Mouse (Mus musculus) heart, postnatal 14 days (tissue): ENCODE data around the gene Lclat1. TPM values are rescaled to one million over a fixed set of nuclear protein-coding genes. Genes with fewer than 3 reads are reported as not detected.

Source experiments
- DNase-seq, 2 experiments: peaks; one replicate each; pipeline ENCODE4 v3.0.0; 2021 to 2022
- intact Hi-C: fragments of 180-260 bp; cut with DNase I; formaldehyde crosslinking; loops from one replicate; pipeline ENCODE4 v1.15.1; 2025
- total RNA-seq, 2 experiments: library from RNA; stranded (reverse); gene quantifications; 2 replicates each; pipeline ENCODE4 v1.2.3; 2021

Gene Lclat1
- total RNA-seq, 2 experiments from 2014 or later, result 103 to 126 TPM

DNA sequence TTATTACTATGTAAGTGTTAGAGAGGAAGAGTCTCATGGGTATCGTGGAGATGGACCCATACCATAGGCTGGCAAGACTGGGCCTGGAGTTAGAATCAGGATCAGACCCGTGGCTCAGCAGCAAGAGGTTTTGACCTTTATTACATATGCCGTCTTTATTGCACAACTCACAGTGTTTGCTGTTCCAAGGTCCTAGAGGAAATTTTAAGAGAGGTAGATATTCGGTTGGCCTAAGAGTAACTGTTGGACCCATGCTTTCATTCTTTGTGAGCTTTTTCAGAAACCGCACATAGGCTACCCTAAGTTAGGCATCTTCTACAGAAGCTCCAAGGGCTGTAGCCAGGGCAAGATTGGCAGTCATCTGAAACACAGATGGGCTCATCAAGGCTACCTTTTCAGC lies 79.1 kb downstream of the Lclat1 start:
- intact Hi-C loops, result no loop called here
- no peak for DNase-seq

DNA sequence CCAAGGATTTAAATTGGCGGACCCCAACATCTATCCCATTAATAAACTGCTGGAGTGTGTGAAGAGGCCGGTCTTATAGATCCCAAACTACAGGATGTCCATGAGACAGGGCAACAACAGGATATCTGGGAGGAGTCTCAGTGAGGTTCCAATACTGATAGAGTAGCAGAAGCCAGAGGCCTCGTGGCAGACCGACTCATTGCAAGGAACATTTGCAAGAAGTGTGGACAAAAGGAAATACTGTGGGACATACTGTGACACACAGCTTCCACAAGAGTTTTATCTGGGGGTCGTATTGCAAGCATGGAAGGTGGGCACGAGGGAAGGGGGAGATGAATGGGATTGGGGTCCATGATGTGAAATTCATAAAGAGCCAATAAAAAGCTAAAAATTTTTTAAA lies 86.4 kb downstream of the Lclat1 start:
- DNase-seq, result no peak
- intact Hi-C loops, result loop anchor here (5.0 kb wide), 1 partner anchor 277 kb away; the partner anchor contains the start of gene Lbh

GRCm38 (mm10) chr17:73194575-73194974 lies 86.8 kb downstream of the Lclat1 start:
- DNase-seq, result peak; percentile 32 to 37
- intact Hi-C loops, result loop anchor here (5.0 kb wide), 1 partner anchor 277 kb away; the partner anchor contains the start of gene Lbh

DNA sequence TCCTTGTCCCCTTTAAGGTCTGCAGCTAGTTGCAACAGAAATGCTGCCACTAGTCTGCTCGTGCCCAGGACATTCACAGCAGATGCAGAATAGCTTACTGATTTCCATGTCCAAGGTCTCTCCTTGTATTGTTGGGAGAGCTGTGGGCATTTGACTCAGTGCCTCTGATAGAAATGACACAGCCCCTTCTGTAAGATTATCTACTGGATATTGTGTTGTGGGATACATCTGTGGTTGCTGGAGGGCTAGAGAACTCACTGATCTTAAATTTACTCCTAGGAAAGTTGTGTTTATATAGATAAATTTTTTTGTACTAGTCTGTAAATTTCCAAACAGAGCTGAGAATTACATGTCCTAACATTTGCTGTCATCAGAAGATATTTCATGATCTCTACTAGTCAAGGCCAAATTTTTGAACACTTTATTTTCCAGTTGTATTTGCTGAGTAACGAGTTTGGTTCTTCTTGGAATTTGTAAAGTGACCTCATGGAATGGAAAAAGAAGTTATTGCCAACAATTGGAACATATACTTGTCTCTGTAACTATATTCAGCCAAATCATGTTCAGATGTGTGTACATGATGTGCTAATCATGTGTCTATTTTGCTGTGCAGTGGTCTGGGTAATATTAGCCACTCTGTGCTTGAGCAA lies 87.4 kb downstream of the Lclat1 start:
- intact Hi-C loops, result loop anchor here (5.0 kb wide), 1 partner anchor 102 kb away; no protein-coding TSS in a partner anchor
- no peak for DNase-seq

DNA sequence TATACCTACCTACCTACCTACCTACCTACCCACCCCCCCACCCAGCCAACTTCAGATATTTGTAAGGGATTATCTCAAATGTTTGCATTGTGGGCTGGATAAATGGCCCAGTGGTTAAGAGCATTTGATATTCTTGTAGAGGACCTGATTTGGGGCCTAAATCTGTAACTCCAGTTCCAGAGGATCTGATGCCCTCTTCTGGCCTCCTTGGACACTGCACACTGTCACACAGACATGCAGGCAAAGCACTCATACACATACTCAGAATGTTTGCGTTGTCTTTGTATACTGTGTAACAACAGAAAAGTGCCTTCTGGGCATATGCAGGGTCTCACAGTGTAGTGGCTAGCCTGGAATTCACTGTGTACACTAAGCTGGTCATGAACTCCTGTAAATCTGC lies 88.4 kb downstream of the Lclat1 start:
- DNase-seq, result peak in 1 of 2 experiments; percentile 53

DNA sequence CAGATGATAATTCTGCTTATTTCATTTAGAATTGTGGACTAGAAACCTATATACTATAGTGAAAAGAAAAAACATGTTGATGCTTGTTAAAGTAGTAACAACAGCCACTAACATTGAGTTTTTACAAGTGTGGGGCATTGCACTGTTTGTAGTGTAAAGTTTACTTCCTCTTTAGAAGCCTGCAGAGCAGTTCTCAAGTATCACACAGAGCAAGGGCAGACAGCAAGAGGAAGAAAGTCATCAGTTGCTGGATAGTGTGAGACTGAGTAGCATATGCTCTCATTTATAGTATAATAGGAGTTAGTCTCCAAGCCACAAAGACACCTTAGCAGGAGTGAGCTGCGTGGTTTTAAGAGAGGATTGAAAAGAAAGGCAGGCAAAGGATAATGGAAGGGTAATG lies 89.9 kb downstream of the Lclat1 start:
- no peak for DNase-seq
- intact Hi-C loops, result loop anchor here (5.0 kb wide), 1 partner anchor 100 kb away; no protein-coding TSS in a partner anchor

More for the DNA sequence above, 88.4 kb downstream of the Lclat1 start:
- intact Hi-C loops, result loop anchor here (5.0 kb wide), 1 partner anchor 101 kb away; no protein-coding TSS in a partner anchor

DNA sequence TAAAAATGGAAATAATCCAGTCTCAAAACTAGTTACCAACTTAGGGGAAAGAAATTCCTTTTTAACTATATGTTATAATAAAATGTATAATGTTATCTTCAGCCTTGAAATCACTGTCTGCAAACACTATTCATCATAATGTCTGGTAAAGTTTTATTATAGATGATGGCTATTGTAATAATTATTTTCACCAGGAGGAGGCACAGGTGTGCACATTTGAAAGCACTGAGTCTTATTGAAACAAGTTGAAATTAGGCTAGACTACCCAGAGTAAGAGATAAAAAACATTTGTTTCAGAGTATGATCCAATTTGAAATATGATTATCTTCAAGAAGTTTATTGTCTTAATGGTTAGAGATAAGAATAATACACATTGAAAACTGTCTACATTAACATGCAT lies 91.6 kb downstream of the Lclat1 start:
- intact Hi-C loops, result loop anchor here (5.0 kb wide), 1 partner anchor 98 kb away; no protein-coding TSS in a partner anchor
- DNase-seq, result no peak

- intact Hi-C loops, result no loop called here
Observed at GRCm38 (mm10) chr17:73200380-73200779, 92.6 kb downstream of the Lclat1 start.

GRCm38 (mm10) chr17:73203642-73204332 lies 96.0 kb downstream of the Lclat1 start:
- intact Hi-C loops, result no loop called here
- peak in 1 of 2 experiments; percentile 41 for DNase-seq

More at GRCm38 (mm10) chr17:73200380-73200779, 92.6 kb downstream of the Lclat1 start:
- DNase-seq, result no peak

GRCm38 (mm10) chr17:73210960-73211531 lies 103.3 kb downstream of the Lclat1 start:
- no peak for DNase-seq
- intact Hi-C loops, result loop anchor here (5.0 kb wide), 1 partner anchor 531 kb away; no protein-coding TSS in a partner anchor

DNA sequence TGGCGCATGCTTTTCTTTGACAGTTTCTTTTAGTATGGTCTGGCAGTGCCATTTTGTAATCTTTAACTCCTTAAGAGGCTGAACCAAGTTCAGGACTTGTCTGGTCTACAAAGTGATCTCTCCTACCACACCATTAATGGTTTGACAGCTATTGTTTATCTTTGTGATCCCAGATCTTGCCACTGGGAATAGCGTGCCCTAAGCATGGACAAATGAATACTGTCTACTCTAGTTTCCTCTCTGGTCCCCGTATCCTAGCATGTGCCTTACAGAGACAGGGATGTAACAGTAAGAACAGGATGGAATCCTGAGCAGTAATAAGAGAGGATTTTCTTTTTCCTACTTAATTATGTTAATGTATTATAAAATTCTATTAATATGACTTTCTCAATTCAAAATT lies 105.0 kb downstream of the Lclat1 start:
- DNase-seq, result no peak

GRCm38 (mm10) chr17:73213187-73213586 lies 105.4 kb downstream of the Lclat1 start:
- DNase-seq, result no peak
- intact Hi-C loops, result loop anchor here (5.0 kb wide), 1 partner anchor 529 kb away; no protein-coding TSS in a partner anchor

More for the DNA sequence above, 105.0 kb downstream of the Lclat1 start:
- intact Hi-C loops, result loop anchor here (5.0 kb wide), 1 partner anchor 530 kb away; no protein-coding TSS in a partner anchor

DNA sequence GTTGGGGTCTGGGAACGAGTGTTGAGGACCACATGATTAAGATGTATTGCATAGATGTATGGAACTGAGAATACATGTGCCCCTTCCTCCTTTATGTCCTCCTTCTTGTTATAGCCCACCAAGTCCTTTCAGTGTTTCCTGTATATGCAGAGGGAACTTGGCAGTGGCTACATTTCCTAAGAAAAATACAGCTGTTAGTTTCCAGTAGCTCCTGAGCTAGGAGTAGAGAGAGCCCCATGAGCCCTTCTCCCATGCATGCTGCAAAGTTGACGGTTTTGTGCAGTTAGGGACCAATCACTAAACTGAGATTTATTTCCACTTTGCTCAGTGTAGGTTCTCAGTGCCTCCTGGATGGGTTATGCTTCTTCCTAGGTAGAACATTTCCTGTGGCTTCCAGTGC lies 105.9 kb downstream of the Lclat1 start:
- intact Hi-C loops, result loop anchor here (5.0 kb wide), 1 partner anchor 529 kb away; no protein-coding TSS in a partner anchor

DNA sequence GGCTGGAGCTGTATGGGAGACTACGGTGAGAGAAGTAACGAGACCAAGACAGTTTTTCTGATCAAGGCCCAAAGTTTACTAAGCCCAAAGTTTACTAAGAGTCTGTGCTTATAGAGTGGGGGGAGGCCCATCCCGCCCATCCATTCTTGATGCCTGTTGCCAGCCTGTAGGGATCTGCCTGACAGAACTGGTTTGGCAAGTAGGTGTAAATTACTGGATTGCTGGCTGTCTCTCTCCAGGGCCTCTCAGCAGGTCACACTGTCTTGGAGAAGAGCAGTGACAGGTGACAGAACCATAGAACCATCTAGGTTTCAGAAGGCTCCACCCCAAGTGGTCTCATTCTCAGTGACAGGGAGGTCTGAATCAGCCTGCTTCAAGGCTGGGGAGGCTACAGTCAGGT lies 109.5 kb downstream of the Lclat1 start:
- intact Hi-C loops, result loop anchor here (1.0 kb wide), 1 partner anchor 10 kb away; no protein-coding TSS in a partner anchor
- DNase-seq, result no peak

More for the DNA sequence above, 105.9 kb downstream of the Lclat1 start:
- no peak for DNase-seq

DNA sequence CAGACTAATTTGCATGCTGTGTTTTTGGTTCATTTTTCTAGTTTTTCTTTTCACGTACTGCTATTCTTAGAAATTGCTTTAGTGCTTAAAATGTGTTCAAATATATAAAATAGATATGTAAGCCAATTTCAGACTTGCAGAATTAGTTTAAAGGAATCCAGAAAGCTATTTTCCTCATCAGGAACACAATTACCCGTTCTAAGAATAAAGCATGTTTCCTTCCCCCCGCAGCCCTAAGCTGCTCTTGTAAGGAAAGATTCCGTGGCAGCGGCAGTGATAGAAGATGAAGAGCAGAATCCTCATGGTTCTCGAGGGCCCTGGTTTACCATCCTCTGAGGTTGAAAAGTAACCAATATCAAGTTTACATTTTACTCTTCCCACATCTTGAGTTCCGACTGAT lies 113.0 kb downstream of the Lclat1 start:
- intact Hi-C loops, result no loop called here
- no peak for DNase-seq

DNA sequence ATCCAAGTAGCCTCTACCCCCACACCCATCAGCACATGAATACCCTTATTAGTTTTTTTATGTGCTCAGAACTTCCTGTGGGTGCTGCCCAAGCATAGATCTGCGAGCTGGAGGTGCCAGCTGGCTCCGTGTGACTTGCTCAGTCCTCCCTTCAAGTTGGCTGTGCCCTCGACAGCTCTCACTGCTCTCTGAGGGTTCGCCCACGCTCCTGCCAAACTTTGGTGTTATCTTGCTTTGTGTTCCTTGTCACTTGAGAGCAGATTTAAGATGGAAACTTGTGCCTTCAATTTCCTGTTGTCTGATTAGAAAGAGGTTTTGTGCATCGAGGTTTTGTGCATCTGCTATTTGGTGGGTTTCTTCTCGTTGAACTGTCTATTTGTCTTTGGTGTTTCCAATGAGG lies 114.3 kb downstream of the Lclat1 start:
- peak; percentile 35 to 52 for DNase-seq
- intact Hi-C loops, result no loop called here

DNA sequence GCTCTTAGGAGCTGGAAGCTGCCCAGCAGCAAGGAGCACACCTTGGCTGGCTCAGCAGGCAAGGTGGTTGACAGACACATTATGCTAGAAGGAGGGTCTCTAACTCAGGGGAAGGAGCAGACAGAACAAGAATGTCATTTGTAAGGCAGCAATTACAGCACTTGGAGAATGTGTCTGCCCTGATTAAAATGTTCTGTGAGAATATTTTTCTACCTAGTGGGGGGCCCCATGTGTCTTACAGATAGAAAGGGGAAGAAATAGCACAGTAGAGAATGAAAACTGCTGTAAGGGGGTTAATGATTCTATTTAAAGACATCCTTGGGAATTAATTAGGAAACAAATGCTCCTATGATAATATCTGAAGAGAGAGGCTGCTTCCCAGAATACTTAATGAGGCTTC lies 117.7 kb downstream of the Lclat1 start:
- intact Hi-C loops, result no loop called here
- DNase-seq, result no peak

GRCm38 (mm10) chr17:73225996-73226395 lies 118.2 kb downstream of the Lclat1 start:
- peak; percentile 31 to 47 for DNase-seq
- intact Hi-C loops, result no loop called here

DNA sequence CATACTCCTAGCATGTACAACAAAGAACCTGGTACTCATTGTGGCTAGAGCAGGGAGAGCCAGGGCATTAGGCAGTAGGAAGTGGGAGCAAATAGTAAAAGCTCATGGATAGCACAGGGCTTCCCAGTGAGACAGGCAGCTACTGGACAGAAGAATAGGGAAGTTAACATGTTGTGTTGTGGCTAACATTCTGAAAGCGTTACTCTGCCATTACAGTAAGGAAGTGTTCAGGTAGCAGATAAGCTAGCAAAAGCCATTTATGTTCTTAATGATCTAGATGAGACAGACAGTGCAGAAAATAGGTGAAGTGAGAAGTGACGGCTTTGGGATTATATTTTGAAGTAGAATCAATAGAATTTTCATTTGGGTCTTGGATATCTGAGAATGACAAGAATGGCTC lies 118.8 kb downstream of the Lclat1 start:
- no peak for DNase-seq
- intact Hi-C loops, result no loop called here

GRCm38 (mm10) chr17:73227361-73227760 lies 119.6 kb downstream of the Lclat1 start:
- intact Hi-C loops, result no loop called here
- DNase-seq, result no peak
